Mouse (Mus musculus): ENCODE results near the gene Cfap73. TPM values are rescaled to one million over a fixed set of nuclear protein-coding genes. Genes with fewer than 3 reads are reported as not detected.

Cfap73 gene
- total RNA-seq, 2 experiments from 2014 or later, result not detected

- ATAC-seq (ENCODE audit: poor library complexity, severe bottlenecking), result peak; percentile 62
Measured at GRCm38 (mm10) chr5:120619201-120619600, 14.8 kb downstream of the Cfap73 start.

GRCm38 (mm10) chr5:120618778-120619177 lies 15.3 kb downstream of the Cfap73 start:
- ATAC-seq (ENCODE audit: poor library complexity, severe bottlenecking), result no peak

GRCm38 (mm10) chr5:120615903-120616302 lies 18.1 kb downstream of the Cfap73 start:
- no peak for ATAC-seq (ENCODE audit: poor library complexity, severe bottlenecking)

- peak; percentile 85 for ATAC-seq (ENCODE audit: poor library complexity, severe bottlenecking)
Measured at GRCm38 (mm10) chr5:120612822-120613604, 21.0 kb downstream of the Cfap73 start.

- ATAC-seq (ENCODE audit: poor library complexity, severe bottlenecking), result peak; percentile 79
Measured at GRCm38 (mm10) chr5:120612442-120612821, 21.6 kb downstream of the Cfap73 start, which contains the start of the genes Rita1 and Ddx54. Gene Rita1, minus strand, starts transcription at chr5:120612589. Gene Ddx54, plus strand, starts transcription at chr5:120612739.

- ATAC-seq (ENCODE audit: poor library complexity, severe bottlenecking), result no peak
Measured at GRCm38 (mm10) chr5:120611416-120611815, 22.6 kb downstream of the Cfap73 start.

GRCm38 (mm10) chr5:120610906-120611305 lies 23.1 kb downstream of the Cfap73 start:
- ATAC-seq (ENCODE audit: poor library complexity, severe bottlenecking), result no peak

- ATAC-seq (ENCODE audit: poor library complexity, severe bottlenecking), result no peak
Measured at GRCm38 (mm10) chr5:120609246-120609775, 24.7 kb downstream of the Cfap73 start.

GRCm38 (mm10) chr5:120607335-120607734 lies 26.7 kb downstream of the Cfap73 start:
- ATAC-seq (ENCODE audit: poor library complexity, severe bottlenecking), result no peak

- peak; percentile 34 for ATAC-seq (ENCODE audit: poor library complexity, severe bottlenecking)
Measured at GRCm38 (mm10) chr5:120606590-120607200, 27.3 kb downstream of the Cfap73 start.

GRCm38 (mm10) chr5:120605688-120606087 lies 28.3 kb downstream of the Cfap73 start:
- ATAC-seq (ENCODE audit: poor library complexity, severe bottlenecking), result peak; percentile 86

GRCm38 (mm10) chr5:120605241-120605661 lies 28.8 kb downstream of the Cfap73 start:
- ATAC-seq (ENCODE audit: poor library complexity, severe bottlenecking), result no peak

- peak; percentile 66 for ATAC-seq (ENCODE audit: poor library complexity, severe bottlenecking)
Measured at GRCm38 (mm10) chr5:120604839-120605238, 29.2 kb downstream of the Cfap73 start.

- ATAC-seq (ENCODE audit: poor library complexity, severe bottlenecking), result no peak
Measured at GRCm38 (mm10) chr5:120603515-120603914, 30.5 kb downstream of the Cfap73 start.

GRCm38 (mm10) chr5:120602210-120602609 lies 31.8 kb downstream of the Cfap73 start:
- ATAC-seq (ENCODE audit: poor library complexity, severe bottlenecking), result no peak

GRCm38 (mm10) chr5:120600946-120601668 lies 32.9 kb downstream of the Cfap73 start:
- ATAC-seq (ENCODE audit: poor library complexity, severe bottlenecking), result no peak

- 0 out of 2 replicates have a peak, but pooled peaks have one; percentile 13 for ATAC-seq (ENCODE audit: poor library complexity, severe bottlenecking)
Measured at GRCm38 (mm10) chr5:120599625-120600024, 34.4 kb downstream of the Cfap73 start.

GRCm38 (mm10) chr5:120594485-120594884 lies 39.5 kb downstream of the Cfap73 start:
- no peak for ATAC-seq (ENCODE audit: poor library complexity, severe bottlenecking)

- ATAC-seq (ENCODE audit: poor library complexity, severe bottlenecking), result no peak
Measured at GRCm38 (mm10) chr5:120592141-120592540, 41.9 kb downstream of the Cfap73 start.

- ATAC-seq (ENCODE audit: poor library complexity, severe bottlenecking), result no peak
Measured at GRCm38 (mm10) chr5:120590356-120591010, 43.6 kb downstream of the Cfap73 start.
